Mouse (Mus musculus): ENCODE results near the gene Dmrt1. TPM values are rescaled to one million over a fixed set of nuclear protein-coding genes. Genes with fewer than 3 reads are reported as not detected.

Dmrt1 gene
- not detected in 2 replicates for polyA plus RNA-seq (2012; rRNA removed; ENCODE audit: low replicate concordance)

GRCm38 (mm10) chr19:25505360-25506196, at the start of gene Dmrt1:
Gene Dmrt1 (plus strand): TSS chr19:25505618.

GRCm38 (mm10) chr19:25610015-25610410, 104.6 kb downstream of the Dmrt1 start, which contains the start of gene Dmrt3:
Gene Dmrt3 (plus strand): TSS chr19:25610301.

Other genes with a start within 250 kb of the Dmrt1 start
- gene Dmrt3, start 104.7 kb downstream of the Dmrt1 start, polyA plus RNA-seq (2012; rRNA removed; ENCODE audit: low replicate concordance) = 0.72 TPM in 1 of 2 replicates, not detected in the other
- gene Dmrt2, start 166.8 kb downstream of the Dmrt1 start, polyA plus RNA-seq (2012; rRNA removed; ENCODE audit: low replicate concordance) = 0.31 TPM in 1 of 2 replicates, not detected in the other

Data from duodenum, adult 2 months (tissue).